Mouse (Mus musculus) cerebellum, adult 2 months (tissue): ENCODE data around the gene Metap2.

Experiments
- CTCF ChIP-seq: fragments of 200-500 bp; IDR thresholded peaks from 2 replicates; pipeline ENCODE4 v1.5.1; 2011; ENCODE audit warnings: low read depth, mild to moderate bottlenecking, control low read depth, low read length, moderate library complexity, borderline replicate concordance; ENCODE audit not compliant: insufficient read depth
- POLR2A ChIP-seq: fragments of 200-500 bp; IDR thresholded peaks from 2 replicates; pipeline ENCODE4 v1.6.1; 2011; ENCODE audit warnings: low read length, control low read depth, borderline replicate concordance; ENCODE audit not compliant: insufficient read depth

GRCm38 (mm10) chr10:93891031-93891430, 5.9 kb downstream of the Metap2 start:
- TF ChIP-seq POLR2A (no peak), CTCF (no peak)
